ENCODE assay signal across 8 mouse cellular contexts in the genomic region with DNA sequence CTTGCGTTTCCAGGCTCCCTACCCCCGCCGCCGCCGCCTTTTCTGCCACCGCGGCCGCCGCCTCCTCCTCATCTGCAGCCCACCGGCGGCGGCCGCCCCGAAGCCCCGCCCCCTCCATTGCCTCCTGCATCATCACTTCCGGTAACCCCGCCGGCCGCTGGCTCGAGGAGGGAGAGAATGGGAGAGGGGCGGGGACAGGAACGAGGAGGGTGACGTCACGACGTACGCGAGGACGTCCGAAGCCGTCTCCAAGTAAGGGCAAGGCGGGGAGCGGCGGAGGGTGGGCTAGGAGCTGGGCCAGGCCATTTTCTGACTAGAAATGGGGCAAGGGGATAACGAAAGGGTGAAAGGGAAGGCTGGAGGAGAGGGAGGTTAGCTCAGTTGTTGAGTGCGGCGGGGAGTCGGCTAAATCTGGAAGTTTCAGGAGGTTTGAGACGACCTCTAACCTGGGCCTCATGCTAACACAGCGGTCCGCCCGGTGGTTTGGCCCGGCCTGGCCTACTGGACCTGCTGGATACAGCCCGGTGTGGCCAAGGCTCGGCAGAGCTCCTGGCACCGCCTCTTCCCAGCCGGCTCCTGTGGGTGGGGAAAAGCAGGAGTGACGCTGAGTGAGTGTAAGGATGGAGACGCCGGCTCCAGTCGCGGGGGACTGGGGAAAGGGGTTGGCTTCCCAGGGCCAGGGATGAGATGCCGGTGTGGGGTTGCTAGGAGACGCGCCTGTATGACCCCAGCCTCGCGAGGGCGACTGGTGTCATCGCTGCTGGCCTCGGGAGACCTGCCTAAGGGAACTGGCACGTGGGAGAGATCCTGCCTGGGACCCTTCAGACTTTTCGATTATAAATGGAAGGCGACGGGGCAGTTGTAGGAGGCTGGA. TPM values are rescaled to one million over a fixed set of nuclear protein-coding genes. Genes with fewer than 3 reads are reported as not detected.
DNase-seq lines count a peak whose midpoint lies in the region; ATAC-seq and TF ChIP-seq lines count a peak whose summit lies in the region.

TSS of gene Lyrm1 (plus strand) at position 223 of the 874 bp plus-strand sequence.
TSS of gene Dcun1d3 (minus strand) at position 660 of the 874 bp plus-strand sequence.

- peak; percentile 73 for TF ChIP-seq POLR2A in CH12.LX (IDR thresholded peaks at IDR 0.05; ENCODE audit: low read depth, low read length)

- peak; percentile 97 for DNase-seq in CH12.LX (ENCODE audit: extremely low read depth)
- DNase-seq in c-Kit-positive CD71-positive TER-119-negative erythroid progenitor cells, embryonic 14.5 days (ENCODE audit: low read depth), result peak; percentile 88
- peak; percentile 98 to 99 for DNase-seq in heart, postnatal 10 days
- peak; percentile 87 for DNase-seq in large intestine, adult 2 months (ENCODE audit: low read depth, low spot score)
- peak; percentile 97 for DNase-seq in liver, postnatal 0 days
- peak; percentile 99 for DNase-seq in testis, postnatal 10 days (ENCODE audit: low spot score)

- H3K27me3 ChIP-seq in CH12.LX (replicated peaks), result no peaks in the 10 kb centered on the region
- no peaks in the 10 kb centered on the region for H3K27me3 ChIP-seq in forebrain, embryonic 12.5 days
- no peaks in the 10 kb centered on the region for H3K27me3 ChIP-seq in liver, postnatal 0 days (ENCODE audit: insufficient read depth, low read length)
- 0 out of 2 replicates have a peak, but pooled peaks cover 3% of the 10 kb centered on the region for H3K27me3 ChIP-seq in neural tube, embryonic 14.5 days (ENCODE audit: control insufficient read depth, insufficient read depth, low read length)

- peak within 1 kb of the TSS; percentile 21 for H3K27ac ChIP-seq in CH12.LX (ENCODE audit: insufficient read depth, low read depth)
- H3K27ac ChIP-seq in forebrain, embryonic 12.5 days, result peak within 1 kb of the TSS; percentile 96
- H3K27ac ChIP-seq in liver, postnatal 0 days (ENCODE audit: low read depth), result peak within 1 kb of the TSS; percentile 83
- peak within 1 kb of the TSS; percentile 98 for H3K27ac ChIP-seq in neural tube, embryonic 14.5 days (ENCODE audit: low read depth, low read length)

- peak within 1 kb of the TSS; percentile 73 for H3K9ac ChIP-seq in CH12.LX (ENCODE audit: insufficient read depth, low read depth)
- H3K9ac ChIP-seq in forebrain, embryonic 12.5 days, result peak within 1 kb of the TSS; percentile 80
- H3K9ac ChIP-seq in liver, postnatal 0 days (replicated peaks), result peak within 1 kb of the TSS; percentile 73
- peak within 1 kb of the TSS; percentile 84 for H3K9ac ChIP-seq in neural tube, embryonic 14.5 days (replicated peaks; ENCODE audit: low read depth, low read length)

- no peak for TF ChIP-seq RAD21 in CH12.LX (IDR thresholded peaks at IDR 0.05; ENCODE audit: low read depth, low read length)

- peaks cover 0 to 7% of the 10 kb centered on the region in 2 experiments for H3K36me3 ChIP-seq in CH12.LX (replicated peaks in 1 of 2; ENCODE audit: control insufficient read depth in 1 of 2, insufficient read depth in 1 of 2, low read length in 1 of 2)
- no peaks in the 10 kb centered on the region for H3K36me3 ChIP-seq in forebrain, embryonic 12.5 days (replicated peaks)
- no peaks in the 10 kb centered on the region for H3K36me3 ChIP-seq in liver, postnatal 0 days (replicated peaks; ENCODE audit: insufficient read depth, low read length)
- no peaks in the 10 kb centered on the region for H3K36me3 ChIP-seq in neural tube, embryonic 14.5 days (ENCODE audit: control insufficient read depth, insufficient read depth, low read length)

- TF ChIP-seq EP300 in CH12.LX (IDR thresholded peaks at IDR 0.05; ENCODE audit: low read length), result no peak
- peak; percentile 38; the same call in 1 of the 2 replicates for TF ChIP-seq EP300 in liver, postnatal 0 days (IDR thresholded peaks at IDR 0.05; ENCODE audit: low read depth)

- under 1% methylated on average over 63 of the region's 63 CpGs for WGBS in forebrain, embryonic 12.5 days
- under 1% methylated on average over 63 of the region's 63 CpGs for WGBS in large intestine, adult 2 months
- under 1% methylated on average over 59 of the region's 63 CpGs for WGBS in liver, postnatal 0 days (ENCODE audit: insufficient replicate concordance)
- under 1% methylated on average over 63 of the region's 63 CpGs for WGBS in neural tube, embryonic 14.5 days

- H3K9me3 ChIP-seq in CH12.LX (replicated peaks; ENCODE audit: low read length), result no peaks in the 10 kb centered on the region
- no peaks in the 10 kb centered on the region for H3K9me3 ChIP-seq in forebrain, embryonic 12.5 days
- H3K9me3 ChIP-seq in liver, postnatal 0 days (ENCODE audit: low read length), result no peaks in the 10 kb centered on the region
- H3K9me3 ChIP-seq in neural tube, embryonic 14.5 days (ENCODE audit: control insufficient read depth, low read length), result no peaks in the 10 kb centered on the region

- ATAC-seq in forebrain, embryonic 12.5 days (ENCODE audit: low FRiP score), result peak; percentile 98
- ATAC-seq in liver, postnatal 0 days, result peak; percentile 98
- ATAC-seq in neural tube, embryonic 14.5 days (ENCODE audit: low read depth), result peak; percentile 98

- dilution Hi-C loops in CH12.LX (cut with MboI; ENCODE audit: extremely low pct_ligation_motif_present, extremely low pct_unique_long_range_greater_than_20kb, low sequenced_read_pairs), result no loop called here

- TF ChIP-seq CTCF in CH12.LX (conservative IDR thresholded peaks at IDR 0.05 in 1 of 2, IDR thresholded peaks at IDR 0.05 in 1 of 2; ENCODE audit: low read depth in 2 of 2, low read length in 2 of 2), result no peak
- no peak for TF ChIP-seq CTCF in liver, postnatal 0 days (IDR thresholded peaks at IDR 0.05; ENCODE audit: low read depth)

- peak within 1 kb of the TSS; percentile 73 for H3K4me2 ChIP-seq in CH12.LX (ENCODE audit: insufficient read depth, low read depth, poor library complexity, severe bottlenecking)
- peak within 1 kb of the TSS; percentile 76 for H3K4me2 ChIP-seq in forebrain, embryonic 12.5 days
- H3K4me2 ChIP-seq in liver, postnatal 0 days (ENCODE audit: low read depth, low read length), result peak within 1 kb of the TSS; percentile 96
- H3K4me2 ChIP-seq in neural tube, embryonic 14.5 days (ENCODE audit: low read depth, low read length), result peak within 1 kb of the TSS; percentile 80

- intact Hi-C loops in heart, postnatal 10 days (cut with DNase I), result loop anchor here (5.0 kb wide), 2 partner anchors 174 to 201 kb away; partner anchors contain the start of genes Dnah3 and Thumpd1

- peak within 1 kb of the TSS; percentile 81 to 88 (median 86) for H3K4me3 ChIP-seq in CH12.LX (replicated peaks in 1 of 3; ENCODE audit: low read depth in 2 of 3, low read length in 2 of 3, poor library complexity in 1 of 3)
- peak within 1 kb of the TSS; percentile 72 for H3K4me3 ChIP-seq in forebrain, embryonic 12.5 days (replicated peaks)
- peak within 1 kb of the TSS; percentile 70 for H3K4me3 ChIP-seq in liver, postnatal 0 days (ENCODE audit: low read depth, low read length)
- H3K4me3 ChIP-seq in neural tube, embryonic 14.5 days (ENCODE audit: low read depth, low read length), result peak within 1 kb of the TSS; percentile 64

- H3K79me2 ChIP-seq in CH12.LX (replicated peaks; ENCODE audit: control insufficient read depth, extremely low read depth, insufficient read depth, poor library complexity, severe bottlenecking), result no peaks in the 10 kb centered on the region; the same call in 1 of the 2 replicates

- peaks cover 2 to 37% of the 10 kb centered on the region in 2 experiments; a peak in 3 of 4 replicates for H3K4me1 ChIP-seq in CH12.LX (ENCODE audit: control insufficient read depth in 1 of 2, insufficient read depth in 2 of 2)
- peaks cover 27% of the 10 kb centered on the region for H3K4me1 ChIP-seq in forebrain, embryonic 12.5 days
- peaks cover 23% of the 10 kb centered on the region for H3K4me1 ChIP-seq in liver, postnatal 0 days (ENCODE audit: insufficient read depth)
- peaks cover 17% of the 10 kb centered on the region for H3K4me1 ChIP-seq in neural tube, embryonic 14.5 days (ENCODE audit: control insufficient read depth, insufficient read depth, low read length)

- in situ Hi-C loops in CH12.LX (cut with MboI; ENCODE audit: low pct_ligation_motif_present, low pct_unique_long_range_greater_than_20kb, low sequenced_read_pairs), result no loop called here

TF ChIP-seq in CH12.LX, 34 proteins besides CTCF, POLR2A, EP300 and RAD21 (continues in another document):
- no peak for TF ChIP-seq JUN (IDR thresholded peaks at IDR 0.05; ENCODE audit: insufficient read depth, low read depth, low read length)
- TF ChIP-seq ZMIZ1 (IDR thresholded peaks at IDR 0.05; ENCODE audit: low read depth, low read length), result no peak
- peak; percentile 95 for TF ChIP-seq CHD1 (IDR thresholded peaks at IDR 0.05; ENCODE audit: low read depth, low read length)
- no peak for TF ChIP-seq IRF4 (IDR thresholded peaks at IDR 0.05; ENCODE audit: low read depth, low read length)
- TF ChIP-seq BHLHE40 (IDR thresholded peaks at IDR 0.05; ENCODE audit: low read depth, low read length), result peak; percentile 61
- no peak for TF ChIP-seq MYC (IDR thresholded peaks at IDR 0.05; ENCODE audit: low read depth, low read length)
- TF ChIP-seq TBP (conservative IDR thresholded peaks at IDR 0.05; ENCODE audit: low read depth, low read length), result 0 out of 2 replicates have a peak, but pooled peaks have one; percentile 12
- TF ChIP-seq CHD2 (IDR thresholded peaks at IDR 0.05; ENCODE audit: low read length), result peak; percentile 62
- peak; percentile 81 for TF ChIP-seq MXI1 (IDR thresholded peaks at IDR 0.05; ENCODE audit: low read depth, low read length)
- TF ChIP-seq UBTF (IDR thresholded peaks at IDR 0.05; ENCODE audit: low read depth, low read length), result no peak
- TF ChIP-seq NELFE (IDR thresholded peaks at IDR 0.05; ENCODE audit: low read depth, low read length), result peak; percentile 88

RNA-seq across cellular contexts. Expression of gene Lyrm1, which starts in this region (rescaled TPM):
- total RNA-seq in CH12.LX (2012; rRNA removed), result 4.6 and 5.5 TPM in 2 replicates
- 10.3 and 10.9 TPM in 2 replicates for total RNA-seq in CH12.LX (2014; rRNA removed)
- 3.7 and 7.9 TPM in 2 replicates for polyA plus RNA-seq in CH12.LX (2012; ENCODE audit: insufficient read length, low read depth)
- 11.2 and 12.6 TPM in 2 replicates for polyA plus RNA-seq in forebrain, embryonic 12.5 days (2016; fragmentation: Nextera tagmentation; extraction: Ambion mirVana)
- total RNA-seq in heart, postnatal 10 days (2021), result 1 to 10 TPM; 6.6 to 7.6 TPM
- polyA plus RNA-seq in large intestine, adult 2 months (2012; rRNA removed), result 2.6 and 2.7 TPM in 2 replicates
- 4.5 TPM in 2 replicates for polyA plus RNA-seq in liver, postnatal 0 days (2015; fragmentation: Nextera tagmentation; extraction: Ambion mirVana)
- polyA plus RNA-seq in neural tube, embryonic 14.5 days (2014; fragmentation: Nextera tagmentation; extraction: Ambion mirVana), result 20.2 and 23.2 TPM in 2 replicates

RNA-seq across cellular contexts. Expression of gene Dcun1d3, which starts in this region (rescaled TPM):
- total RNA-seq in CH12.LX (2012; rRNA removed), result 2.6 and 4.2 TPM in 2 replicates
- 5.2 and 5.9 TPM in 2 replicates for total RNA-seq in CH12.LX (2014; rRNA removed)
- 2.4 and 3.2 TPM in 2 replicates for polyA plus RNA-seq in CH12.LX (2012; ENCODE audit: insufficient read length, low read depth)
- polyA plus RNA-seq in forebrain, embryonic 12.5 days (2016; fragmentation: Nextera tagmentation; extraction: Ambion mirVana), result 16.2 and 16.8 TPM in 2 replicates
- total RNA-seq in heart, postnatal 10 days (2021), result 10 to 100 TPM; 12.2 to 14.0 TPM
- polyA plus RNA-seq in large intestine, adult 2 months (2012; rRNA removed), result 2.7 and 4.0 TPM in 2 replicates
- 3.4 and 3.8 TPM in 2 replicates for polyA plus RNA-seq in liver, postnatal 0 days (2015; fragmentation: Nextera tagmentation; extraction: Ambion mirVana)
- 10.0 and 15.3 TPM in 2 replicates for polyA plus RNA-seq in neural tube, embryonic 14.5 days (2014; fragmentation: Nextera tagmentation; extraction: Ambion mirVana)

Comparison
In these comparisons a context has a peak if more than half of its experiments do, and no peak if none do; other contexts are left out.
1. Peak in every context shown above with its lines: DNase-seq, ATAC-seq, H3K4me3 ChIP-seq and H3K27ac ChIP-seq.
2. H3K27ac ChIP-seq: peak in every context shown above with its lines; median percentile 98 in neural tube, embryonic 14.5 days; 96 in forebrain, embryonic 12.5 days; 83 in liver, postnatal 0 days; 21 in CH12.LX.